Mouse (Mus musculus) brain, embryonic 14.5 days (tissue): ENCODE measurements around the gene Edn2.

Experiments used
- CTCF ChIP-seq: fragments of 200-500 bp; IDR thresholded peaks from 2 replicates; pipeline ENCODE4 v1.5.1; 2012; ENCODE audit warnings: inconsistent platforms, mild to moderate bottlenecking, moderate library complexity, borderline replicate concordance; ENCODE audit not compliant: insufficient read depth, insufficient read length; ENCODE audit errors: extremely low read depth
- POLR2A ChIP-seq: fragments of 200-500 bp; IDR thresholded peaks from 2 replicates; pipeline ENCODE4 v1.6.1; 2012; ENCODE audit warnings: mild to moderate bottlenecking, inconsistent platforms, borderline replicate concordance; ENCODE audit not compliant: poor library complexity, insufficient read depth, insufficient read length, severe bottlenecking; ENCODE audit errors: extremely low read depth

DNA sequence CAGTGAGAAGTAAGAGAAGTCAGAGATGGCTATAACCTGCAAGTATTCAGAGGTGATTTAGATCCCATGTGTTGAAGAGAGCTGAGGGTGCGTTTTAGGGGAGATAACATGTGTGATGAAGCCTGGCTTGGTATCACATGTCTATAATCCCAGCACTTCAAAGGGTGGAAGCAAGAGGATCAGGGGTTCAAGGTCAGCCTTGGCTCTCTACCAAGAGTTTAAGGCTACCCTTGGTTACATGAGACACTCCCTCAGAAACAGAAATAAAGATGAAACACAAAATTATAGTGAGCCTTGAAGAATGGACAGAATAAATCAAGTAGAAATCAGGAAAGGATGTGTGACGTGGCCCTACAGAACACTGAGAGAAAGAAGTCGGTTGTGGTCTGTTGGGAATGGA, 7.3 kb upstream of the Edn2 start:
- TF ChIP-seq POLR2A = no peak
- TF ChIP-seq CTCF = no peak
